12 mouse cellular contexts compared by ENCODE assay signal in the genomic region with DNA sequence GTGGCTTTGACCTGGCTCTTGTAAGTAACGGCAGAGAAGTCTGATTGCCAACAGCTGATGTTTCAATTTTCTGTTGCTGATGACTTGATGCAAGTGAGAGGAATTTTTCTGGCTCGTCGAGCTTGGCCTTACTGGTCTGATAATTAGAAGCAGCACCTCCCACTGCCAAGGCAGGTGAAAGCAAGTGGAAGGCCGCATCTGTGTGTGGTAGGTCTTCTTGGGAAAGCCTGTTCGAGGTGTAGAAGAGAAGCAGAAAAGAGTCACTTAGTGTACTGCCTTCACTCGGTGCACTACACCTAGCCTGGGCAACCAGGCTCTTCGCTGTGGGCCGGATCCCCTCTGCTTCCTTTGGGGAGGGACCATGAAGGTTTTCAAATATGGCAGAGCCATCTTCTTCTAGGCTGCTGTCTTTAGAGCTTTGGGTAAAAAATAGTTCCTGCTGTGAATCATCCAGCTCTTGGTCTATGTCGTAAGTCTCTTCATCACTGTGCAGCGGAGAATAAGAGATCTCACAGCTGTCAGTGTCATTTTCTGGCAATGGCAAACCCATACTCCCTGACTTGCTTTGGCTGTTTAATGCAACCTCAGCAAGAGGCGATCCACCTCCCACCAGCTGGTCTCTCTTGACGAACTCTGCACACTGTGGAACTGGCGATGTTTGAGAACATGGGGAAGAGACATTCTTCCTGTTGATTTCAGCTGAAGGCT. TPM values are rescaled to one million over a fixed set of nuclear protein-coding genes. Genes with fewer than 3 reads are reported as not detected.
DNase-seq lines count a peak whose midpoint lies in the region; TF ChIP-seq lines count a peak whose summit lies in the region.
"Had no signal": no experiment of that assay in that cellular context is flagged by ENCODE, and none has a peak within 500 bp of the region (broad histone marks: within the 10 kb centered on the region; RNA-seq: fewer than 3 reads in every experiment).

No protein-coding gene starts in this region.

- peaks cover 9% of the 10 kb centered on the region for H3K79me3 ChIP-seq in C2C12 (ENCODE audit: low read depth)

- H3K36me3 ChIP-seq in C2C12 (ENCODE audit: control insufficient read depth, insufficient read depth), result peaks cover 30% of the 10 kb centered on the region

- no peak for TF ChIP-seq CTCF in C2C12 (IDR thresholded peaks at IDR 0.05; ENCODE audit: control insufficient read depth, insufficient read depth, insufficient read length)

- no peaks in the 10 kb centered on the region for H3K27me3 ChIP-seq in C2C12 (ENCODE audit: control insufficient read depth, insufficient read depth, insufficient read length)
- H3K27me3 ChIP-seq: midbrain, embryonic 12.5 days had no signal

- H3K4me3 ChIP-seq in C2C12 (ENCODE audit: insufficient read depth, poor library complexity, severe bottlenecking), result no peak overlapping the region
- H3K4me3 ChIP-seq: midbrain, embryonic 12.5 days had no signal

- H3ac ChIP-seq in C2C12 (ENCODE audit: control insufficient read depth, insufficient read length, low read depth), result no peak overlapping the region

- peak; percentile 24 for DNase-seq in kidney, postnatal 10 days
- no peak for DNase-seq in kidney, adult 8-10 months
- peak; percentile 38 for DNase-seq in brain, adult 2 months (ENCODE audit: low read depth, low spot score)
- peak; percentile 61 for DNase-seq in lung, postnatal 36 days
- DNase-seq in thymus, postnatal 10 days (ENCODE audit: low spot score in 2 of 2), result no peak
- DNase-seq in frontal cortex, adult 2 months (ENCODE audit: extremely low spot score in 1 of 2, low spot score in 1 of 2), result no peak
- DNase-seq: adrenal gland, postnatal 25 days; cerebellum, postnatal 14 days; layer of hippocampus, postnatal 36 days; spleen, adult 18-20 months had no signal

- peaks cover 13% of the 10 kb centered on the region for H3K79me2 ChIP-seq in C2C12 (ENCODE audit: control insufficient read depth, insufficient read depth)

TF ChIP-seq in C2C12, 6 proteins besides CTCF, POLR2A, EP300 and RAD21:
- TF ChIP-seq MAX (IDR thresholded peaks at IDR 0.05) (no peak), MYOD1 (IDR thresholded peaks at IDR 0.05; ENCODE audit: control insufficient read depth, insufficient read length, low read depth) (peak; percentile 4), MYOG (IDR thresholded peaks at IDR 0.05; ENCODE audit: control insufficient read depth, extremely low read depth, insufficient read length) (no peak), FOSL1 (IDR thresholded peaks at IDR 0.05; ENCODE audit: insufficient read depth, low read length, poor library complexity, severe bottlenecking) (no peak), USF1 (IDR thresholded peaks at IDR 0.05; ENCODE audit: low read depth) (no peak), CEBPB (IDR thresholded peaks at IDR 0.05; ENCODE audit: low read depth) (no peak)

RNA-seq across cellular contexts. Expression of a gene that starts 3.2 kb away (rescaled TPM):
- 4.9 TPM for polyA plus RNA-seq in C2C12 (2012; fragmentation: generic; extraction: Trizol)
- 7.8 and 9.4 TPM in 2 replicates for polyA plus RNA-seq in frontal cortex, adult 2 months (2012; rRNA removed)

RNA-seq across cellular contexts. Expression of a gene that starts 3.2 kb away (rescaled TPM):
- polyA plus RNA-seq in C2C12 (2012; fragmentation: generic; extraction: Trizol), result 6.8 TPM
- 9.2 and 10.3 TPM in 2 replicates for polyA plus RNA-seq in frontal cortex, adult 2 months (2012; rRNA removed)

Comparison
In these comparisons a context has a peak if more than half of its experiments do, and no peak if none do; other contexts are left out.
1. DNase-seq: peak in kidney, postnatal 10 days (single experiment), brain, adult 2 months (single experiment) and lung, postnatal 36 days (single experiment); none in kidney, adult 8-10 months (0 of 2), thymus, postnatal 10 days (0 of 2) and frontal cortex, adult 2 months (0 of 2).